Mouse (Mus musculus) cortical plate, adult 2 months (tissue): Measurements from ENCODE around the gene Zbtb9. TPM values are rescaled to one million over a fixed set of nuclear protein-coding genes. Genes with fewer than 3 reads are reported as not detected.
A peak's percentile ranks its signal among the peaks of the same experiment; 100 is the strongest.

Experiments
- H3K27ac ChIP-seq: fragments of 200-500 bp; 2 replicates; pipeline ENCODE4 v1.5.1; 2012; ENCODE audit warnings: low read length, control low read depth, inconsistent platforms; ENCODE audit not compliant: insufficient read depth
- H3K4me1 ChIP-seq: fragments of 200-500 bp; 2 replicates; pipeline ENCODE4 v1.6.1; 2011; ENCODE audit warnings: low read length; ENCODE audit not compliant: control insufficient read depth, insufficient read depth
- H3K4me3 ChIP-seq: fragments of 200-500 bp; 2 replicates; pipeline ENCODE4 v1.5.1; 2011; ENCODE audit warnings: mild to moderate bottlenecking, low read length, control low read depth; ENCODE audit not compliant: insufficient read depth
- CTCF ChIP-seq: fragments of 200-500 bp; IDR thresholded peaks from 2 replicates; pipeline ENCODE4 v1.5.1; 2011; ENCODE audit warnings: mild to moderate bottlenecking, control low read depth, low read length; ENCODE audit not compliant: insufficient read depth; ENCODE audit errors: extremely low read depth
- POLR2A ChIP-seq: fragments of 200-500 bp; IDR thresholded peaks from 2 replicates; pipeline ENCODE4 v1.6.1; 2011; ENCODE audit warnings: mild to moderate bottlenecking, low read length, control low read depth; ENCODE audit not compliant: insufficient read depth; ENCODE audit errors: extremely low read depth
- polyA plus RNA-seq: library from polyadenylated mRNA; depleted of rRNA; stranded (reverse); fragments of >200 nt; gene quantifications from 2 replicates; pipeline ENCODE4 v1.2.3, GENCODE M21; 2012; rRNA removed

Zbtb9 gene
- polyA plus RNA-seq, 1 experiment, result 13.9 TPM

GRCm38 (mm10) chr17:27047762-27048444, 74.9 kb downstream of the Zbtb9 start:
- no peak overlapping the region for H3K27ac ChIP-seq
- no peak for TF ChIP-seq POLR2A
- peak; percentile 25; the same call in 1 of the 2 replicates for TF ChIP-seq CTCF

DNA sequence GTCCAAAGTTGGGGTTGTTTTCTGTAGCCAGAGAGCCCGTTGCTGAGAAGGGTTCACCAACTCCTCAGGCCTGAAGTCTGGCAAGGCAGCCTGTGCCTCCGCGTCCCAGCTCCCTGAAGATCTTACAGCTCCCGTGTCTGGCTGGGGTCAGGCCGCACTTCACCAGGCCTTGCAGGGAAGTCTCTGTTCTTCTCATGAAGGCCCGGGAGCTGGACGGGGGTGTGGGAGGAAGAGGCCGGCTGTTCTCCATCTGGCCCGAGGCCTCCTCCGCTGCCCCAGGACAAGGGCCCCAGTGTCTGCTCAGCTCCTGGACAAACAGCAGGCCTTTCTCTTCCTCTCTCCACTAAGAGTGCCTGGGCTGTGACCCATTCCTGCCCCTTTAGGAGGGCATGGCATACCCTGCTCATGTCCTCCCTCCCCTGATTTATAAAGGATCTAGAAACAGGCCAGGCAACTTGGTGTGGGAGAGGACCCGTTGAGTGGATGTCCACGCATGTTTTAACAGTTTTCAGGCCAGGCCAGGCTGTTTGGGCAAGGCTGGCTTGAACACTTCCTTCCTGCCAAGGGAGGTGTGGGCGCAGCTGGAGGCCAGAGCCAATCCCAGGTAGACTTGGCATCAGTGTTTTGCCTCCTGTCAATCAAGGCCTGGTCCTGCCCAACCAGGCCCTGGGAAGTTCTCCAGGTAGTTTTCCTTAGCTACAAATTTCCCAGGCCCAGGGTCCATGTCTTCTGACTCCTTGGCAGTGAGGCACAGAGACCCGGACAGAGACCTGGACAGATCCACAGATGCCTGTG, 75.7 kb downstream of the Zbtb9 start:
- no peak overlapping the region for H3K27ac ChIP-seq
- H3K4me1 ChIP-seq, result no peaks in the 10 kb centered on the region
- TF ChIP-seq CTCF (no peak), POLR2A (no peak)
- no peak overlapping the region for H3K4me3 ChIP-seq

More at GRCm38 (mm10) chr17:27047762-27048444, 74.9 kb downstream of the Zbtb9 start:
- H3K4me3 ChIP-seq, result no peak overlapping the region
- H3K4me1 ChIP-seq, result no peaks in the 10 kb centered on the region

DNA sequence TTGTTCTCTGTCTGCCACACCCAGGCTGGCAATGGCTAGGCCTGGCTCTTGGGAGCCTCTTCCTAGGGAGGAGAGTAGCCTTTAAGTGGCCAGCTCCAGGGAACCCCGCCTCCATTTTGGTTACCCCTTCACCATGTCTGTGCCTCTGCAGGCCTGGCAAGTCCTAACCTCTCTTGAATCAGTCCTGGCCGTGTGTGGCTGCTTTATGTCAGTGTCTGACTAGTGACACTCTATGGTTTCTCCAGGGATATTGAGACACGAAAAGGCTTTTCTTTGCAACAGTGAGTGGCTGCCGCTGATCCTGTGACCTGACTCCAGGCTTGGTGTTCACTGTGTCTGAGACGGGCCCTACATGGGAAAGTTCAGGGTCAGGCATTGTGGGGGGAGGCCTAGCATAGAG, 77.9 kb downstream of the Zbtb9 start:
- no peak overlapping the region for H3K4me3 ChIP-seq
- no peaks in the 10 kb centered on the region for H3K4me1 ChIP-seq
- TF ChIP-seq POLR2A (no peak), CTCF (no peak)
- H3K27ac ChIP-seq, result no peak overlapping the region

DNA sequence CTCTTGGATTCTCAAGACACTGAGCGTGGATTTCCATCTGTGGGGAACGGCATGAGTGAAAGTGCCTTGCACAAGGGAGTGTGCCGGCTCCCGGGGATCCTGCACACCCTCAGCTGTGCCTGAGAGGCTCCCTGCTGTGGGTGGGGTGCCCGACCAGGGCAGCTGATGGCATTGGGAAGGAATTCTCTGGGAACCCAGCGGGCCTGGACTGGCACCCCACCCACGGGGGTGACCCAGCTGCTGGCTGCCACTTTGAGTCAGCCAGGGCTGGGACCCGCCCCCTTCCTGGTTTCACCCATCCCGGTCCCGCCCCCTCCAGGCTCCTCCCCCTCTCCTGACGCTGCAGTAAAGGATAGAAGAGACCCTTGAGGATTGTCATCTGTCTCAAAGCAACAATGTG, 78.5 kb downstream of the Zbtb9 start:
- H3K4me3 ChIP-seq, result no peak overlapping the region
- H3K4me1 ChIP-seq, result no peaks in the 10 kb centered on the region
- no peak for TF ChIP-seq POLR2A
- no peak for TF ChIP-seq CTCF
- H3K27ac ChIP-seq, result no peak overlapping the region

DNA sequence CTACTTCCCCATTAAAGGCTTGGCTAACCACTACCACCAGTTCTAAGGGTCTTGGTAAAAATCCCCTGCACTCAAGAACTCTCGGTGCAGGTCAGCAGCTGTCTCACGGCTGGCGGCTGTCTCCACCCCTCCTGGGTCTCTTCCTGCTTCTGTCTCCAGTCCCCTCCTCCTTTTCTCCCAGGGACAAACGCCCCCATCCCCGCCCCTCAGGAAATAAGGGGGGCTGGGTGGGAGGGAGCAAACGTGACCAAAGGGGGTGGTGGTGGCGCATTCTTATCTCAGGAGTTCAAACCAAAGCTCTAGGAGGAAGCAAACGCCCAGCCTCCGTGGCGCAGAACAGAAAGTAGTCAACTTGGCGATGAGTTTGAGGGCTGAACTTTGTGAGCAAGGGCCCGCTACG, 83.2 kb downstream of the Zbtb9 start:
- Histone ChIP-seq H3K4me1 (no peaks in the 10 kb centered on the region), H3K27ac (no peak overlapping the region), H3K4me3 (no peak overlapping the region)
- TF ChIP-seq POLR2A (0 out of 2 replicates have a peak, but pooled peaks have one; percentile 21), CTCF (no peak)

DNA sequence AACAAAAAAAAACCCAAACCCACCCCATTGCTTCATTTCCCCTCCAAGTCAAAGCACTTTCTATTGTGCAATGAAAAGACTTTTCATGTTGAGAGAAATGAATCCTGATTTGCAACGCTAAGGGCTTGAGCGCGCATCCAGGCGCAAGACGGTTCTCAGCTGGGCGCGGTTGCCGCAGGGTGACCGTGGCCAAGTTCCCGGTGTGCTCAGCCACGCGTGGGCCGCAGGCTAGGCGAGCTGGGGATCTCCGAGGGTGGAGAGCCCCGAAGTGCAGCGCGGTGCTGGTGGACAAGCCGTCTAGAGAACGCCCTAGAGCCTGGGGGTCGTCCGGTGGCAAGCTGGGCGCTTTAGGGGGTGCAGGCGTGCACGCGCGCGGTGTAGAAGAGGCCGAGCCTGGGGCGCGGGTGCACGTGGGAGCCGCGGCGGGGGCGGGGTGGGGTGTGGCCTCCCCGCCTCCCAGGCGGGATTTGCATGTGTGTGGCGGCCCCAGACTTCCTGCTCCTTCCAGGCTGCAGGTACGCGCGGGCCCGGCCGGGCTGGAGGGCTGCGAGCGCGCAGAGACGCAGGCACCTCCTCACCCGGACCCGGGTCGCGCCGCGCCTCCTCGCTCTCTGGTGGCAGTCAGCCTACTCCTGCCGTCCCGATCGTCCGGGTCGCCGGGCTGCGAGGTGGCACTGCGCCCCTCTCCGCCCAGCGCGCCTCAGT, 84.0 kb downstream of the Zbtb9 start, which contains the start of gene Itpr3:
TSS of gene Itpr3 (plus strand) at position 493 of the 705 bp plus-strand sequence.
- H3K4me3 ChIP-seq, result peak within 1 kb of the TSS; percentile 40
- H3K4me1 ChIP-seq, result no peaks in the 10 kb centered on the region
- H3K27ac ChIP-seq, result peak within 1 kb of the TSS; percentile 75; the same call in 1 of the 2 replicates
- no peak for TF ChIP-seq CTCF
- TF ChIP-seq POLR2A, result no peak

GRCm38 (mm10) chr17:27057517-27058055, 84.6 kb downstream of the Zbtb9 start:
- Histone ChIP-seq H3K4me1 (no peaks in the 10 kb centered on the region), H3K4me3 (peak overlapping the region; percentile 40), H3K27ac (no peak overlapping the region)
- TF ChIP-seq CTCF (no peak), POLR2A (no peak)

Other genes starting within 250 kb of the Zbtb9 start
- gene Bnip1, start 192.1 kb upstream of the Zbtb9 start, polyA plus RNA-seq, result 40.3 and 42.8 TPM in 2 replicates
- gene Nkx2-5, start 128.2 kb upstream of the Zbtb9 start, polyA plus RNA-seq, result not detected in 2 replicates
- 3.9 TPM in 2 replicates for gene Kifc5b, start 56.1 kb upstream of the Zbtb9 start, polyA plus RNA-seq
- 47.7 and 48.1 TPM in 2 replicates for gene Phf1, start 40.1 kb upstream of the Zbtb9 start, polyA plus RNA-seq
- gene Cuta, start 33.6 kb upstream of the Zbtb9 start, polyA plus RNA-seq, result 136 and 139 TPM in 2 replicates
- 185 and 195 TPM in 2 replicates for gene Syngap1, start 31.9 kb upstream of the Zbtb9 start, polyA plus RNA-seq
- 17.3 and 19.3 TPM in 2 replicates for gene Bak1, start 55.8 kb downstream of the Zbtb9 start, polyA plus RNA-seq
- 2.4 and 2.6 TPM in 2 replicates for gene Itpr3, start 84.1 kb downstream of the Zbtb9 start, polyA plus RNA-seq
- 438 and 459 TPM in 2 replicates for gene Uqcc2, start 160.7 kb downstream of the Zbtb9 start, polyA plus RNA-seq
- 1.0 and 1.1 TPM in 2 replicates for gene Ip6k3, start 194.6 kb downstream of the Zbtb9 start, polyA plus RNA-seq
- gene Lemd2, start 231.3 kb downstream of the Zbtb9 start, polyA plus RNA-seq, result 64.0 TPM in 2 replicates